Mouse (Mus musculus) heart, adult 2 months (tissue): ENCODE measurements at regions not wholly inside any gene's neighbourhood (a gene's known extent, or its start where the extent isn't known, plus 50 kb on each side); places are given as distances from the start of the nearest gene placed in this dataset.

Source experiments
- CTCF ChIP-seq: fragments of 200-600 bp; IDR thresholded peaks from 2 replicates; pipeline ENCODE4 v1.8.1; 2022; ENCODE audit warnings: antibody characterized with exemption, mild to moderate bottlenecking, moderate library complexity
- POLR2A ChIP-seq: fragments of 200-500 bp; IDR thresholded peaks from 2 replicates; pipeline ENCODE4 v1.6.1; 2011; ENCODE audit warnings: mild to moderate bottlenecking, low read depth, low read length, control low read depth; ENCODE audit not compliant: insufficient read depth

GRCm38 (mm10) chr2:138897101-138897500 lies 596.6 kb upstream of the Sptlc3 start:
- TF ChIP-seq POLR2A (no peak), CTCF (no peak)
